Mouse (Mus musculus) cerebellum, postnatal 14 days (tissue): ENCODE results near the gene Mrps18a.

Experiments used
- DNase-seq, 2 experiments: peaks; one replicate each; pipeline ENCODE4 v3.0.0; 2021; ENCODE audit warnings: mixed read lengths in 2 of 2

Mrps18a gene

GRCm38 (mm10) chr17:46110402-46111289, at the start of gene Mrps18a:
Mrps18a (plus strand) TSS chr17:46110986.
- DNase-seq: peak; percentile 88 to 89

DNA sequence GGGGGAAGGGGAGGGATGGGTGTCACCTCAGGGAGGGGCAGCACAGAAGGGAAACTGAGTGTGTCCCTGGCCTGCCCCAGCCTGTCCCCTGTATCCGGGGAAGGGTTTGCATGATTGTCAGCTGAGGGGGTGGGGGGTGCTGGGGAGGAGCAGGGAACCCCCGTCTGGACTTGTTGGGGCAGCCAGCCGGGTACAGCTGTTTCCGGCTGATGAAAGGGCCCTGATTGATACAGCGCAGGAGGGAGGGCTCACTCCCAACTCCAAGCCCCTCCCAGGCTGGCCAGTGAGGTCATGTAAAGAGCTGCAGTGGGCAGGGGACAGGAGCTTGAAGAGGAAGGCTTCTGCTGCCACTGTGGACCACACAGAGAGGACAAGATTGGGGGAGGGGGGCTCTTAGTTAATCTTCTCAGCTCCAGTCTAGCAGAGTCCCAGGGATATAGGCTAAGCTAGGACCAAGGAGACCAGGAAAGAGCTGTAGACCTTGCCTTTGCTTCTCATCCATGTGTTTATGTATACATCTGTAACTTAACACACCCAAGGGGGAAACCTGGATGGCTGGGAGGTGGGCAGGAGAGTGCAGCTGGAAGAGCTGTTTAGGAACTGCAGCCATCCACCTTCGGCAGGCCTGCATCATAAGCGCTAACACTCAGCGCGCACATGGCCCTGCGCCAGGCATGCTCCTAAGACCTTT, 47.4 kb upstream of the Mrps18a start:
- peak in 1 of 2 experiments; percentile 47 for DNase-seq

DNA sequence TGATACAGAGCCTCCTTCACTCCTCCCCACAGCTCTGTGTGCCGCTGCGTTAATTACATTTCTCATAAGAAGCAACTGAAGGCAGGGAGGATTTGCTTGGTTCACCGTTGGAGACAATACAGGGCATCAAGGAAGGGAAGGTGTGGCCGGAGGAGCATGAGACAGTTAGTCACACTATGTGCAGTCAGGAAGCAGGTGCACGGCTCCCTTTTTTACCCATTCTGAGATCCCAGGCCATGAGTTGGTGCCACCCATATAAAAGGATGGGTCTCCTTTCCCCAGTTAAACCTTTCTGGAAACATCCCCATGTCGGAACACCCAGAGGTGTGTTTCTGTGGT, 46.8 kb upstream of the Mrps18a start:
- DNase-seq: no peak

DNA sequence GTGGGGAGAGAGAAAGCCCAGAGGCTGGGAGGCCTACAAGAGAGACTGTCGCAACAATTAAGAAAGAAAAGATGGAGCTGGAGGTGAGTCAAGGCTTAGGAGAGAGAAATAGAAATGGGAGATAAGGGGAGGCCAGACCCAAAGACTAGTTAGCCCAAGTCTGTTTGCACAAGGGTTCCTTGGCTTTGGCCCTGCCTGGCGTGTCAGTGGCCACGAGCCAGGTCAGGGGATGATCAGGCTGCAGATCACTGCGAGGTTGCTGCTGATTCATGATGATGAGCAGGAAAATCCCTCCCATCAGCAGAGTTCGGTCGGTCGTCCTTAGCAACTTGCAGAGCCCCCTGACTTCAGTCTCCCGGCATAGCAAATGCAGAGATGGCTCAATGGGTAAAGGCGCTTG, 40.7 kb upstream of the Mrps18a start:
- peak in 1 of 2 experiments; percentile 40 for DNase-seq

DNA sequence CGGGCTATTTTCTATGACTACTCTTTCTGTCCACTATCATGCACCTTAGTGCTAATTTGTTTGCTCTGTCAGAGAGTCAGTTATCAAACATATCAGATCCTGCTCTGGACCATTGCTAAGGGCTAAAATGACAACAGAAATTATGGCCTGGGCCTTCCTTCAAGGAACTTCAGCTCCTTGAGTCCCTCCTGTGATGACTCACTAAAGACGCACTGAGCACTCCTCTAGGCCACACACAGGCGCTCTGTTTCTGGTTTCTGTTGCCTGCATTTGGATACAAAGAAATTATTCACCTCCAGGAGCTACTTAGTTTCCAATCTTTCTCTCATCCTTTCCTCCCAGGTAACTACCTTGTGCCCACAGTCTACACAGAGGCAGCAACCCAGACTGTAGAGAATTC, 39.3 kb upstream of the Mrps18a start:
- no peak for DNase-seq

GRCm38 (mm10) chr17:46073730-46074301, 37.0 kb upstream of the Mrps18a start:
- DNase-seq: peak; percentile 34 to 43

GRCm38 (mm10) chr17:46074398-46075115, 36.2 kb upstream of the Mrps18a start:
- DNase-seq: no peak

DNA sequence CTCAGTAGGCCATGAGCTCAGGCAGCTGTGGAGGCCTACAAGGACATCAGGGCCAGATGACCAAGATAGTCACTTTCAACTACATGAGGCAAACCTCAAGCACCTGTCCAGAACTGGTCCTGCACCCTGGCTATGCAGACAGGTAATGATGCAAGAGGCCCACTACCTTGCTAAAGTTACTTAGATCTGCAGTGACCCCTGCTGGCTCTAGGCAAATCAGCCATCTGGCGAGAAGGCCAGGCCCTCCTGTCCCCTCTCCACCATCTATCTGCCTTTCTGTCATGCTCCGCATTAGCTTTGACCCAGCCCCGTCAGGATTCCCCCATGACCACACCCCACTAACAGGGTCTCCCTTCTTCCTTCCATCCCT, 35.7 kb upstream of the Mrps18a start:
- DNase-seq: peak in 1 of 2 experiments; percentile 39

- DNase-seq: no peak
Measured at GRCm38 (mm10) chr17:46075551-46076259, 35.1 kb upstream of the Mrps18a start.

- DNase-seq: no peak
Measured at GRCm38 (mm10) chr17:46076260-46076551, 34.6 kb upstream of the Mrps18a start.

DNA sequence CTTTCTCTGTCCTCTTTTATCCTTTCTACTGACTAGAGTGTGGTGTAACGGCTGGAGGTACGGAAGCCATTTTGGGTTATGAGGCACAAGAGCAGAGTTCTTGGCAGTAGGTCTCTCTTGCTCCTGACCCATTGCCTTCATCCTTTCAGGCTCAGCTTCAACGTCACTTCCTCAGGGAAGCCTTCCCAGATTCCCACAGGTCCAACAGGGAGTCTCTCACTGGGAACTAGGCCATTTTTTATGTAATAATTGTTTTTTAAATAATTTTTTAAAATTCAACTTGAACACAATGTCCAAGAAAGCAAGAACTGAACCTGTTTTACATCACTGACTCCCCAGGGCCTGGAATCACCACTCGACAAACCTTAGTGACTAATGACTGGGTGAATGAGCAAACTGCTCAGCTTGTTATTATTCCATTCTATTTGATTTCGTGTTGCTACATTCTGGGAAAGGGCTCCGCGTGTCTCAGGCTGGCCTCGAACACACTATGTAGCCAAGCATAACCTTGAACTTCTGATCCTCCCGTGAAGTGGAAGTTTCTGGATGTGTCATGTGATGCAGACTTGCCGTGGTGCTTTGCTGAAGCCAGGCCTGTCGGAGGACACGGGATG, 32.8 kb upstream of the Mrps18a start:
- no peak for DNase-seq

DNA sequence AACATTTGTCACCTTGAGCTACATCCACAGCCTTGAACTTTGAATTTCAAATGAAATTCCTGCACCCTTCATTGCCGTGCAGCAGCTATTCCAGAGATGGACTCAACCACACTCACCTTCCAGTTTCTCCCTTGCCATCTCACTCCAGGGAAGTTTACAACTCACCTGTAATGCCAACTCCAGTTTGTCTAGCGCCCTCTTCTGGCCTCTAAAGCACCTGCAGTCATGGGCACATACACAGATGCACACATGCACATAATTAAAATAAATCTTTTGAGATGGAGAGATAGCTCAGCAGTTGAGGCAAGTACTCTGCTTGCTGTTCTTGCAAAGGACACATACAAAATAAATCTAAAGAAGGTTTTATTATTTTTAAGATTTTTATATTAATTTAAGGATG, 31.7 kb upstream of the Mrps18a start:
- no peak for DNase-seq

- no peak for DNase-seq
Measured at GRCm38 (mm10) chr17:46080388-46080787, 30.4 kb upstream of the Mrps18a start.

GRCm38 (mm10) chr17:46081042-46081441, 29.7 kb upstream of the Mrps18a start:
- no peak for DNase-seq

- DNase-seq: peak in 1 of 2 experiments; percentile 36
Measured at GRCm38 (mm10) chr17:46081657-46082056, 29.1 kb upstream of the Mrps18a start.

- no peak for DNase-seq
Measured at GRCm38 (mm10) chr17:46083381-46083780, 27.4 kb upstream of the Mrps18a start.

GRCm38 (mm10) chr17:46084091-46084501, 26.7 kb upstream of the Mrps18a start:
- peak; percentile 89 to 94 for DNase-seq

- no peak for DNase-seq
Measured at GRCm38 (mm10) chr17:46086341-46086870, 24.4 kb upstream of the Mrps18a start.

- no peak for DNase-seq
Measured at GRCm38 (mm10) chr17:46091351-46091750, 19.4 kb upstream of the Mrps18a start.

DNA sequence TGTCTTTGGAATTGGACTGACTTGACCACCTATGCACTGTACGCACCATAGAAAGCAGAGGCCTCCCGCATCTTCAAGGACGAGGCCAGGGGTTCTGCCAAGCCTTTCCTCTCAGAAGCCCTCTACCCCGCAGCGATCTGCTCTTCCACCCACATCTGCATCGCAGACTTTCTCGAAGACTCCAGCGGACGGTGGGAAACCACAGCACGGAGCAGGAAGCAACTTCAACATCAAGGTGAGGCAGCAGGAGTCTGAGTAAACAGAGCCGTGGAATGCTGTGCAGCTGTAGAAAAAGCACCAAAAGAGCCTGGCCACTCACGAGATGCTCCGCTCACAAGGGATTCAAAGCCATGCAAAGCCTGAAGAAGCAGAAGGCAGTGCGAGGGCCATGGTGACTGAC, 18.9 kb upstream of the Mrps18a start:
- DNase-seq: no peak

- no peak for DNase-seq
Measured at GRCm38 (mm10) chr17:46098525-46098924, 12.3 kb upstream of the Mrps18a start.

DNA sequence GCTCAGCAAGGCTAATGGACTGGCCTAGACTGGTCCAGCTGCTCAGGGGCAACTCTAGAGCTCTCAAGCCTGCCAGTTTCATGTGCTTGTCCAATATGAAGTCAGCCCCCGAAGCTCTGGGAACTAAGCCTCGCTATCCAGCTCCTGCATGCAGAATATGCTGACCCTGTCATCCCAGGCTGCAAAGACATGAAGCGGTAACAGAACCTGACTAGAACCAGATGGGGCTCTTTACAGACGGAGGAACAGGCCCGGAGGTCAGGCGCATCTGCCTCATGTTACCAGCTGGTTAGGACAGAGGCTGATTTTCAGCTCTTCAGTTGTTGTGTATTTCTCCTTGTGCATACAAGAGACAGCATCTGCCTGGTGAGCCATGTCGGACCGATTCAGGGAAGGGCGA, 8.9 kb upstream of the Mrps18a start:
- DNase-seq: no peak
